17 mouse cellular contexts compared by ENCODE assay signal in genomic region chr15:74461935-74462334, GRCm38 (mm10).
"Had no signal": no experiment of that assay in that cellular context is flagged by ENCODE, and none has a peak within 500 bp of the region (broad histone marks: within the 10 kb centered on the region; RNA-seq: fewer than 3 reads in every experiment).

No protein-coding gene starts in this region.

- H3K4me2 ChIP-seq: lung, embryonic 14.5 days; neural tube, embryonic 13.5 days; neural tube, embryonic 15.5 days had no signal

- H3K27me3 ChIP-seq: neural tube, embryonic 13.5 days; neural tube, embryonic 15.5 days had no signal

- H3K9ac ChIP-seq: lung, embryonic 14.5 days; neural tube, embryonic 13.5 days; neural tube, embryonic 15.5 days had no signal

- ATAC-seq: midbrain, embryonic 16.5 days had no signal

- H3K36me3 ChIP-seq: midbrain, embryonic 10.5 days; neural tube, embryonic 13.5 days; neural tube, embryonic 15.5 days had no signal

- H3K4me1 ChIP-seq: midbrain, embryonic 10.5 days had no signal

- H3K27ac ChIP-seq: neural tube, embryonic 13.5 days; neural tube, embryonic 15.5 days had no signal

- H3K4me3 ChIP-seq: midbrain, embryonic 10.5 days; myocyte; neural tube, embryonic 13.5 days; neural tube, embryonic 15.5 days had no signal

- DNase-seq: lung, embryonic 14.5 days; lung, postnatal 10 days; lung, postnatal 4 days; midbrain, embryonic 14.5 days; retina, postnatal 1 day; right cerebral cortex, adult 18-20 months; right cerebral cortex, postnatal 25 days; right cerebral cortex, postnatal 4 days; spleen, adult 18-20 months; thymus, adult 18-20 months; thymus, postnatal 14 days; thymus, postnatal 36 days had no signal

- H3K9me3 ChIP-seq: midbrain, embryonic 10.5 days; neural tube, embryonic 13.5 days; neural tube, embryonic 15.5 days had no signal
